Mouse (Mus musculus): ENCODE measurements around the gene Commd1.

Commd1 gene

GRCm38 (mm10) chr11:22892466-22892865, 89.7 kb downstream of the Commd1 start:
- no peak for DNase-seq (ENCODE audit: extremely low spot score, low read depth, low spot score)

GRCm38 (mm10) chr11:22891876-22892275, 90.3 kb downstream of the Commd1 start:
- DNase-seq (ENCODE audit: extremely low spot score, low read depth, low spot score) = no peak

DNA sequence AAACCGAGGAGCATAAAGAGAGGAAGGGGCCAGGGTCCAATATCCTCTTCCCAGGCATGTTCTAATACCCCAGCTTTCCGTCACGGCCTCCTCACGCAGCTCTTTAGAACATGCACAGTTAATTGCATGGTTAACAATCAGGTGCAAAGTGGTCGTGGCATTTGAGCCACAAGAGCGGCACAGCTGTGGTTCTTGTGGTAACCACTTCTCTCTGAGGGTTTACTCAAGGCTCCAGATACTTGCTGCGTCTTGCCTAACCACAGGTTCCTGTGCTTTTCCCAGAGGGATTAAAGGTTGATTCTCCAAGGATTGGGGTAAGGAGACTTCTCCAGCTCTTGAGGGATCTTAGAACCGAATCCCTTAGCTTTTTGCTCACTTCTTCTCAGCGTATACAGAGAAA, 90.9 kb downstream of the Commd1 start:
- no peak for DNase-seq (ENCODE audit: extremely low spot score, low read depth, low spot score)

DNA sequence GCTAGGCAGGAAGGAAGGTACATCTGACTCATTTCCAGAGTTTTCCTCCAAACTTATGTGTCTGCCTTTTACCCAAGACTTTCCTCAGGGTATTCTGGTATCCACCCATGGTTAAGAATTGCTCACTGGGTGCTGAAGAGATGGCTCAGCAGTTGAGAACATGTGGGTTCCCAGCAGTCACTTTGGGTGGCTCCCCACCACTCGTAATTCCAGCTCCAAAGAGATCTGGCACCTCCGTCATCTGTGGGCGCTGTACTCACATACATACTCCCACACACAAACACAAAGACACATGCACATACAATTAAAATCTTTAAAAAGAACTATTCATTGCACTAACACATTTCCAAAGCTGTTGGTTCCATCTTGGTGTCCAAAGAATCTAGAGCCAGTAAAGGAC, 93.0 kb downstream of the Commd1 start:
- no peak for DNase-seq (ENCODE audit: extremely low spot score, low read depth, low spot score)

- DNase-seq (ENCODE audit: extremely low spot score, low read depth, low spot score) = no peak
Measured at GRCm38 (mm10) chr11:22886991-22887390, 95.2 kb downstream of the Commd1 start.

DNA sequence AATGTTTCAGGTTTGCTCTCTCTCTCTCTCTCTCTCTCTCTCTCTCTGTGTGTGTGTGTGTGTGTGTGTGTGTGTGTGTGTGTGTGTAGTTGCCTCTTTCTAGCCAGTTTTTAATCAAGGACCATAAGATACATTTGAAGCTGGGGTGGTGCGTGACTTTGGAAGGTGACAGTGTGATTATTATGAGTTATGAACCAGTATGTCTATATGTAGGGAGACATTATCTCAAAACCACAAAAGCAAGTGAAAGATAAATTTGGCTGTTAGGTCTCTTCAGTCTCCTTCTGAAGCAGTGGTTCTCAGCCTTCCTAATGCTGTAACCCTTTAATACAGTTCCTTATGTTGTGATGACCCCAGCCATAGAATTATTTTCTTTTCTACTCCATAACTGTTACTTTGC, 96.8 kb downstream of the Commd1 start:
- DNase-seq (ENCODE audit: extremely low spot score, low read depth, low spot score) = no peak

- no peak for DNase-seq (ENCODE audit: extremely low spot score, low read depth, low spot score)
Measured at GRCm38 (mm10) chr11:22883676-22884075, 98.5 kb downstream of the Commd1 start.

GRCm38 (mm10) chr11:22882926-22883325, 99.3 kb downstream of the Commd1 start:
- DNase-seq (ENCODE audit: extremely low spot score, low read depth, low spot score) = no peak

- no peak for DNase-seq (ENCODE audit: extremely low spot score, low read depth, low spot score)
Measured at GRCm38 (mm10) chr11:22880383-22881172, 101.6 kb downstream of the Commd1 start.

DNA sequence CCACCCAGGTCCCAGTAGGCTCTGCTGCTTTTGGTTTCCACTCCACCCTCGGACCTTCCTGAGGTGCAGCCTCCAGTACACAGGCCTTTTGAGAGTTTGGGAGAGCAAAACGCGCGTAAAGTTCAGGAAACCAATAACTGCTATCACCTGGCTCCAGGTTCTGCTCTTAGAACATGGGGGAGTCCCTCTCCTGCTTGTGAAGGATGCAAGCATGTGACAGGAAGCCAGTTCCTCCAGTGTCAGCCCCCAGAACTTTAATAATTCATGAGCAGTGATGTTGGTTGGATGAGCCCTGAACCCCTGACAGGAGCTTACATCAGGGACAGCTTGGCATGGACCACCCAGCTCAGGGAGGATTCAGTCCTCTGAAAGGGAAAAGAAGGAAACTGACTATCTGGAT, 102.5 kb downstream of the Commd1 start:
- DNase-seq (ENCODE audit: extremely low spot score, low read depth, low spot score) = no peak

DNA sequence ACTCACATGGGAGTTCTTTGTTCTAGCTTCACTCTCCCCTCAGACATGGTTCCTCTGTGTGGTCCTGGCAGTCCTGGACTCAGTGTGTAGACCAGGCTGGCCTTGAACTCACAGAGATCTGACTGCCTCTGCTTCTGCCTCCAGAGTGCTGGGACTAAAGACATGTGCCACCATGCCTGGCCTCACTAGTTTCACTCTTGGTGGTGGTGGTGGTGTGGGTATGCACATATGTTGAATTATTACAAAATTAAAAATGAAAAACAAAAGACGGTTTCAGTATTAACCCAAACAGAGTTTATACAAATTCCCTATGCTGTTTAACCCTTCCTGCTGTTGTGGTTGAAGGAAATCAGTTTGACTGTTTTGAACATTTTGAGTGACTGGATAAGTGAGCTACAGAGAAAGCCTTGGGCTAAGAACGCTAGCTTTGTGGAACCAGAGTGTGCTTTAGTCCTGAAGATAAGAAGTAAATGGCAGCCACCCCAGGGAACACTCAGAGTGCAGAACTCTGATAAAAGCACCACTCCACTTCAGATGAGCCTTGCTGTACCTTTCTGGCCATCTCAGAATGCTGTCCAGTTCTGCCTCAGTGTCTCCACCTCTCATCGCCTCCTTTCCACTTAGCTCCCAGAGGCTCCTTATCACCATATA, 105.4 kb downstream of the Commd1 start:
- DNase-seq (ENCODE audit: extremely low spot score, low read depth, low spot score) = no peak

DNA sequence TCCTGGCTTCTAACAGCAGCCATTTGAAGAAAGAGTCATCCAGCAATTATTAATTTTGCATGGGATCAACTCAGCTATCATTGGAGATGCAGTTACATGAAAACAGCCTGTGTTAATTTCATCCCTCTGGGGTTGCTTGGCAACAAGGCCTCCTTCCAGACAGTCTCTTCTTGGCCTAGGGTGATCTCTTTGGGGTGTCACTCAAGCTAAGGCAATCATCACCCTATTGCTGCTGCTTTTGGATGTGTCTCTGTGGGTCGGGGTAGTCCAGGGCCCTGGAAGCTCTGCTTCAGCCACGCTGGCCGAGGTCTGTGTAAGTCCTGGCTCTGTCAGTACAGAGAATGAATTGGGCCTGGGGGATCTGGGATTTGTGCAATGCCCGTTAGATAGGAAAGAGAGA, 106.9 kb downstream of the Commd1 start:
- no peak for DNase-seq (ENCODE audit: extremely low spot score, low read depth, low spot score)

GRCm38 (mm10) chr11:22874747-22875146, 107.4 kb downstream of the Commd1 start:
- no peak for DNase-seq (ENCODE audit: extremely low spot score, low read depth, low spot score)

DNA sequence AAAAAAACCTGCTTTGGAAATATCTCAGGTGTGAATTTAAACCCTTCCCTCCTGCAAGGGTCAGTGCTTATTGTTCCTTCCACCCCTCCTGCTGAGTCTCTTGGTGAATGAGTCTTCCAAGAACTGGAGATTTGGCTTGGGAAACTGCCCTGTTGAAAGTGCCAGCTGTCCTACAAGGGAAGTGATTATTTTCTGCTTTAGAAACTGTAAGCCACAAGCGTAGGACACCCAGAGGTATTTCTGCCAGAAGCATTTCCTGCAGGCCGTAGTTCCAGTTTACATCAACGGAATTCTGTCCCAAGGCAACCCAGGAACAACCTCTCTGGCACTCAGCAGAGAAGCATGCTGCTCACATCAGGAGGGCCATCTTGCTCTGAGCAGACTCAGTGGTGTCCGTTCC, 108.8 kb downstream of the Commd1 start:
- no peak for DNase-seq (ENCODE audit: extremely low spot score, low read depth, low spot score)

DNA sequence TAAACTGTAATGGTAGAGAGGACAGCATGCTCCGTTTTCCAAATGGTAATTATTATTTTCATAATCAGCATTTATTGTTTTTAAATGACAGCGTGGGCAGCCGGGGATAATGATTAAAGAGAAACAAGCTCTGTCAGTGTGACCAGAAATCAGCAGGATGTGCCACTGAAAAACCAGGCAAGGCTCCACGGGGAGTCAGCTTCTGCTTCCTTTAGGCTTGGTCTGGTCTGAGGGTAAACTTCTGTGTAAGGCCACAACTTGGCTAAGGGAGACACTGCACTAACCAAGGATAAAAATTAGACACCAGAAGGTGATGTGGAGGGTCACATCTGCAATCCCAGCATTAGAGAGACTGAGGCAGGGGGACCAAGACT, 109.9 kb downstream of the Commd1 start:
- DNase-seq (ENCODE audit: extremely low spot score, low read depth, low spot score) = no peak

DNA sequence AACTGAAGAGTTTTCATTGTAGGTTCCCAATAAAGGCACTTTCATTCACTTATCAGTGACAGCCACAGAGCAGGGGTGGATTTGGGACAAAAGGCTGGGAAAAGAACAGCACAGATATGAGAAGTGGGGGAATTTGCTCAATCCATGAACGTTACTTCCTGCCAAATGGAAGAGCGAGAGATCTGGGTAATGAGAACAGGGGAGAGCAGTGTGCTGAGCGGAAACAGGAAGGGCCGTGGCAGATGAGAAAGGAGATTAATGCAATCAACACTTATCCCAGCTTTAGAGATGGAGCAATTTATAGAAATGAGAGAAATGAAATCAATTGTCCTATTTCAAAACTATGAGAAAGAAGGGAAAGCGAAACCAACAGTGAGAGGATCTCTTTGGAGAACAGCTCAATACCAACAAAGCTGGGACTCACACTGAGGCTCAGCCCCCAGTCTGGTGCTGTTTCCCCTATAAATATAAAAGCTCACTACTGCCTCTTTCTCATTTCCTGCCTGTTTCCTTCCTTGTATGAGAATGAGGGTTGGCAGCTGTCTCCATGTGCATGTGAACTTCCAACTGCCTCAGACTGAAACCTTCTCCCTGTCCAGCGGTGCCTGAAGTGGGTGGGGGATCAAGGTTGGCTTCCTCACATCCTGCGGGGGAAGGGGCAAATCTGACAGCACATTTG, 110.4 kb downstream of the Commd1 start:
- no peak for DNase-seq (ENCODE audit: extremely low spot score, low read depth, low spot score)

- no peak for DNase-seq (ENCODE audit: extremely low spot score, low read depth, low spot score)
Measured at GRCm38 (mm10) chr11:22868582-22868981, 113.6 kb downstream of the Commd1 start.

GRCm38 (mm10) chr11:22867691-22868090, 114.5 kb downstream of the Commd1 start:
- no peak for DNase-seq (ENCODE audit: extremely low spot score, low read depth, low spot score)

- DNase-seq (ENCODE audit: extremely low spot score, low read depth, low spot score) = no peak
Measured at GRCm38 (mm10) chr11:22865635-22866246, 116.4 kb downstream of the Commd1 start.

DNA sequence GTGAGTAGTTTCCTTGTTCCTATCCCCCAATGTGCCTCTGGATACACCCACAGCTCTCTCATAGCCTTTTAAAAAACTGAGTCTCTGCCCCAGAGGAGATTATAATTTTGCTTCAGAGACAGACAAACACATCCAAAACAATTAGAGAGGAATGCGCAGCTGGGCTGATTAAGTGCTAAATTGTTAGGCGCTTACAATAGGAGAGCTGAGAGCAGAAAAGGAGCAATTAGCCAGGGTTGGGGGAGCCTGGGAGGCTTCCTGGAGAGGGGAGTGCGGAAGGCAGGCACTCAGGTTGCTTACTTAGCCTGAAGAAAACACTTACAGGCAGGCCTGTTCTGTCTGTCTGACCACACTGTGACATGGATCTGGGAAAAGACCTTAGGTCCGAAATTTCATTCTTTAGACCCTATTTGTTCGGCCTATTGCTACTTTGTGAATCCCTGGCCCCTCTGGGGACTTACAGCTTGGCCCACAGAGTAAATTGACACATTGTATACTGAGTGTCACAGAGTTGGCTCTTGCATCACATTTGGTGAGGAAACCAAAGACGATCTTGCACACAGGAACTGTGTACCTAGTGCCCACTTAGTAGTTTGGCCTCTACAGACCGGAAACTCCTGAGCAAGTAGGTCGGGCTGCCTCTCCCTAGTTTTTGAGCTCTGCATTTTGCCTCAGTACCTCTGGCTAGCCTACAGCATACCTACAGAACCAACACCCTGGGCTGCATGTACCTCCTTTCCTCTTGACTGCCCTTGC, 117.7 kb downstream of the Commd1 start:
- no peak for DNase-seq (ENCODE audit: extremely low spot score, low read depth, low spot score)

GRCm38 (mm10) chr11:22863581-22863980, 118.6 kb downstream of the Commd1 start:
- DNase-seq (ENCODE audit: extremely low spot score, low read depth, low spot score) = no peak
